ENCODE assay signal across 24 mouse cellular contexts in the genomic region with DNA sequence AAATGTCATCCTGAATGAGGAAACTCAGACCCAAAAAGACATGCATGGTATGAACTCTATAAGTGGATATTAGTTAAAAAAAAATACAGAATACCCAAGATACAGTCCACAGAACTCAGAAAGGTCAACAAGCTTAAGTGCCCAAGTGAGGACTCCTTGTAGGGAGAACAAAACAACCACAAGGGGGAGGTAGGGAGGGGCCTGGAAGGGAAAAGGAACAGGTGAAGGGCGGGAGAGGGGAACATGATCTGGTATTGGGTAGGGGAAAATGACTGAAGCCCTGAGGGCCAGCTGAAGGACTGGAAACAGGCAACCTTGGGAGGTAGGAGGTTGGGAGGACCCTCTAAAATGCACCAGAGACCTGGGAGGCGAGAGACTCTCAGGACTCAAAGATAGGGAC.
DNase-seq lines count a peak whose midpoint lies in the region; ATAC-seq and TF ChIP-seq lines count a peak whose summit lies in the region.
"Had no signal": no experiment of that assay in that cellular context is flagged by ENCODE, and none has a peak within 500 bp of the region (broad histone marks: within the 10 kb centered on the region; RNA-seq: fewer than 3 reads in every experiment).

No protein-coding gene starts in this region.

- WGBS in midbrain, postnatal 0 days: 71% methylated on average over 2 of the region's 2 CpGs
- 51% methylated on average over 2 of the region's 2 CpGs for WGBS in midbrain, embryonic 15.5 days
- WGBS in liver, embryonic 14.5 days (ENCODE audit: insufficient replicate concordance): 22% methylated on average over 2 of the region's 2 CpGs

- H3K4me1 ChIP-seq in midbrain, postnatal 0 days (ENCODE audit: insufficient read depth, low read length): no peaks in the 10 kb centered on the region
- no peaks in the 10 kb centered on the region for H3K4me1 ChIP-seq in midbrain, embryonic 15.5 days
- peaks cover 3 to 12% of the 10 kb centered on the region in 2 experiments for H3K4me1 ChIP-seq in liver, embryonic 14.5 days (replicated peaks; ENCODE audit: control insufficient read depth in 2 of 2, insufficient read depth in 2 of 2, low read length in 1 of 2)
- H3K4me1 ChIP-seq: embryonic facial prominence, embryonic 13.5 days; heart, embryonic 15.5 days; limb, embryonic 10.5 days; midbrain, embryonic 12.5 days; neural tube, embryonic 13.5 days; stomach, embryonic 15.5 days had no signal

- peaks cover 26% of the 10 kb centered on the region for H3K36me3 ChIP-seq in midbrain, postnatal 0 days (ENCODE audit: insufficient read depth, low read length)
- H3K36me3 ChIP-seq in midbrain, embryonic 15.5 days (replicated peaks): peaks cover 28% of the 10 kb centered on the region; the same call in 1 of the 2 replicates
- H3K36me3 ChIP-seq in liver, embryonic 14.5 days (replicated peaks; ENCODE audit: control insufficient read depth, insufficient read depth, low read depth): no peaks in the 10 kb centered on the region
- H3K36me3 ChIP-seq: embryonic facial prominence, embryonic 13.5 days; heart, embryonic 15.5 days; limb, embryonic 10.5 days; liver, embryonic 13.5 days; stomach, embryonic 15.5 days had no signal

- peak; percentile 2 for DNase-seq in CD4-positive, CD25-positive, alpha-beta regulatory T cell, adult 2 months (ENCODE audit: low read depth, low spot score)
- DNase-seq in midbrain, postnatal 0 days (ENCODE audit: low spot score): no peak
- DNase-seq in liver, embryonic 14.5 days (ENCODE audit: low read depth in 3 of 3, low spot score in 3 of 3): peak in 1 of 3 experiments; percentile 4
- no peak for DNase-seq in frontal cortex, postnatal 14 days (ENCODE audit: low spot score in 2 of 2)
- DNase-seq in right cerebral cortex, postnatal 14 days: no peak
- DNase-seq in thymus, adult 18-20 months: no peak
- DNase-seq: cerebellum, adult 9-11 months; gastrocnemius, postnatal 14 days; heart, adult 2 months; kidney, adult 18-20 months; kidney, postnatal 10 days; liver, embryonic 13.5 days; right cerebral cortex, postnatal 25 days; thymus, postnatal 14 days had no signal

- TF ChIP-seq CTCF in midbrain, postnatal 0 days (IDR thresholded peaks at IDR 0.05): peak; percentile 36
- TF ChIP-seq CTCF in liver, embryonic 14.5 days (IDR thresholded peaks at IDR 0.05; ENCODE audit: low read depth): peak; percentile 48

- H3K9me3 ChIP-seq in midbrain, postnatal 0 days (ENCODE audit: low read length): no peaks in the 10 kb centered on the region
- H3K9me3 ChIP-seq in midbrain, embryonic 15.5 days: no peaks in the 10 kb centered on the region
- H3K9me3 ChIP-seq in liver, embryonic 14.5 days (ENCODE audit: control insufficient read depth, low read length): no peaks in the 10 kb centered on the region
- H3K9me3 ChIP-seq: embryonic facial prominence, embryonic 13.5 days; heart, embryonic 15.5 days; limb, embryonic 10.5 days; liver, embryonic 13.5 days; midbrain, embryonic 12.5 days; neural tube, embryonic 13.5 days; stomach, embryonic 15.5 days had no signal

- ATAC-seq in CD4-positive, CD25-positive, alpha-beta regulatory T cell, adult 4 months: no peak
- no peak for ATAC-seq in midbrain, postnatal 0 days (ENCODE audit: low FRiP score)
- ATAC-seq in midbrain, embryonic 15.5 days (replicated peaks): no peak
- ATAC-seq in liver, embryonic 14.5 days (ENCODE audit: insufficient read depth): no peak
- ATAC-seq: forebrain, embryonic 14.5 days; hindbrain, embryonic 16.5 days had no signal

- H3K9ac ChIP-seq in midbrain, postnatal 0 days (replicated peaks; ENCODE audit: low read length, poor library complexity, severe bottlenecking): no peak overlapping the region
- no peak overlapping the region for H3K9ac ChIP-seq in midbrain, embryonic 15.5 days
- H3K9ac ChIP-seq in liver, embryonic 14.5 days (replicated peaks): no peak overlapping the region
- H3K9ac ChIP-seq: embryonic facial prominence, embryonic 13.5 days; heart, embryonic 15.5 days; liver, embryonic 13.5 days; midbrain, embryonic 12.5 days; neural tube, embryonic 13.5 days; stomach, embryonic 15.5 days had no signal

- no peak overlapping the region for H3K4me2 ChIP-seq in midbrain, postnatal 0 days (ENCODE audit: low read depth, low read length, poor library complexity, severe bottlenecking)
- H3K4me2 ChIP-seq in midbrain, embryonic 15.5 days: no peak overlapping the region
- H3K4me2 ChIP-seq in liver, embryonic 14.5 days (ENCODE audit: low read depth): no peak overlapping the region
- H3K4me2 ChIP-seq: embryonic facial prominence, embryonic 13.5 days; heart, embryonic 15.5 days; liver, embryonic 13.5 days; midbrain, embryonic 12.5 days; neural tube, embryonic 13.5 days; stomach, embryonic 15.5 days had no signal

- no peaks in the 10 kb centered on the region for H3K27me3 ChIP-seq in midbrain, postnatal 0 days (ENCODE audit: insufficient read depth, low read length)
- H3K27me3 ChIP-seq in midbrain, embryonic 15.5 days (replicated peaks): no peaks in the 10 kb centered on the region
- H3K27me3 ChIP-seq in liver, embryonic 14.5 days (ENCODE audit: control insufficient read depth, insufficient read depth, low read length): no peaks in the 10 kb centered on the region
- H3K27me3 ChIP-seq: embryonic facial prominence, embryonic 13.5 days; heart, embryonic 15.5 days; liver, embryonic 13.5 days; midbrain, embryonic 12.5 days; neural tube, embryonic 13.5 days; stomach, embryonic 15.5 days had no signal

- no peak overlapping the region for H3K4me3 ChIP-seq in midbrain, postnatal 0 days (ENCODE audit: low read depth, low read length)
- H3K4me3 ChIP-seq in midbrain, embryonic 15.5 days: no peak overlapping the region
- no peak overlapping the region for H3K4me3 ChIP-seq in liver, embryonic 14.5 days (ENCODE audit: insufficient read depth in 1 of 2, low read depth in 2 of 2, low read length in 2 of 2)
- H3K4me3 ChIP-seq: embryonic facial prominence, embryonic 13.5 days; heart, adult 2 months; heart, embryonic 15.5 days; limb, embryonic 10.5 days; liver, embryonic 13.5 days; midbrain, embryonic 12.5 days; neural tube, embryonic 13.5 days; stomach, embryonic 15.5 days had no signal

- no peak for TF ChIP-seq EP300 in liver, embryonic 14.5 days (IDR thresholded peaks at IDR 0.05; ENCODE audit: low read depth)

- no peak overlapping the region for H3K27ac ChIP-seq in midbrain, postnatal 0 days (ENCODE audit: low read depth, low read length)
- H3K27ac ChIP-seq in midbrain, embryonic 15.5 days: no peak overlapping the region
- H3K27ac ChIP-seq in liver, embryonic 14.5 days: no peak overlapping the region
- H3K27ac ChIP-seq: embryonic facial prominence, embryonic 13.5 days; heart, adult 2 months; heart, embryonic 15.5 days; limb, embryonic 10.5 days; liver, embryonic 13.5 days; midbrain, embryonic 12.5 days; neural tube, embryonic 13.5 days; stomach, embryonic 15.5 days had no signal
